Mouse (Mus musculus) spleen, adult 2 months (tissue): ENCODE data around the gene E130114P18Rik.

Source experiments
- CTCF ChIP-seq: fragments of 200-500 bp; IDR thresholded peaks from 2 replicates; pipeline ENCODE4 v1.5.1; 2011; ENCODE audit warnings: mild to moderate bottlenecking, inconsistent platforms; ENCODE audit not compliant: insufficient read depth, insufficient read length, insufficient replicate concordance; ENCODE audit errors: extremely low read depth
- POLR2A ChIP-seq: fragments of 200-500 bp; IDR thresholded peaks from 2 replicates; pipeline ENCODE4 v1.6.1; 2011; ENCODE audit warnings: low read depth, low read length, inconsistent platforms

- no peak for TF ChIP-seq CTCF
- no peak for TF ChIP-seq POLR2A
These were observed 4.2 kb upstream of the E130114P18Rik start for GRCm38 (mm10) chr4:97782069-97782468.
